Mouse (Mus musculus) kidney, adult 9 months (tissue): Measurements from ENCODE around the gene Sgsm1.
A peak's percentile ranks its signal among the peaks of the same experiment; 100 is the strongest.
"Not testable (repeated sequence)": the region's sequence is repeated elsewhere in the genome, so short reads cannot be mapped to it uniquely, and the experiment has no call there.

ENCODE experiments used
- DNase-seq: peaks from one replicate; pipeline ENCODE4 v3.0.0; 2022

Sgsm1 gene

DNA sequence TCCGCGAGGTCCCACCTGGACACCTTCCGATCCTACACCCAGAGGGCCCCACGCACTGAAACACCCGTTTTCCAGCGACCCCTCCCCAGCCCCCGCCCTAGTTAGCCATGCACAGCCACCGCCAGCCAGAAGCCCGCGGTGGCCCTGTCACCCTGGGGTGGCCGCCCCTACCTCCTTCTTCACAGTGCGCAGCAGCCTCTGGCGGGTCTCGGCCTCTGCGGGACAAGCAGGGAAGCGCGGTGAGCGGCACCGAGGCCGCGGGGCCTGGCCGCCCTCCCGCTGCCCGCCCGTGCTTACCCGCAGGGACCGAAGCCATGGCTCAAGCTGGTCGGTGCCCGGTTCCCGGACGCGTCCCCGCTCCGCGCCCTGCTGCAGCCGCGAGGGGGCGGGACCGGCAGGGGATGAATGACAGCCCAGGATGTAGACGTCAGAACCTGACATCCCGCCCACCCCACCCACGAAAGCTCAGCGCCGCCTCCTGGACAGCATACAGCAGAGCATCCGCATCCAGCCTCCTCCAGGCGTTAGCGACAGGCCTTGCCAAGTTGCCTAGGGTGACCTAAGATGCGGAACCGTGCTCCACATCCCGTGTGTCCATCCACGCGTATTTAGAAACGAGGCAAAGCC, at the start of gene Sgsm1:
Gene Sgsm1, minus strand, starts transcription at position 410 of the 627 bp plus-strand sequence.
- DNase-seq, result peak; percentile 69

GRCm38 (mm10) chr5:113358833-113359232, 48.2 kb upstream of the Sgsm1 start:
- peak; percentile 19 for DNase-seq

- no peak for DNase-seq
Measured at GRCm38 (mm10) chr5:113357656-113358055, 47.1 kb upstream of the Sgsm1 start.

GRCm38 (mm10) chr5:113357186-113357585, 46.6 kb upstream of the Sgsm1 start, which contains the start of gene Aym1:
Gene Aym1, plus strand, starts transcription at chr5:113357294.
- no peak for DNase-seq

- no peak for DNase-seq
Measured at GRCm38 (mm10) chr5:113354311-113354710, 43.7 kb upstream of the Sgsm1 start.

GRCm38 (mm10) chr5:113352636-113353035, 42.0 kb upstream of the Sgsm1 start:
- no peak for DNase-seq

DNA sequence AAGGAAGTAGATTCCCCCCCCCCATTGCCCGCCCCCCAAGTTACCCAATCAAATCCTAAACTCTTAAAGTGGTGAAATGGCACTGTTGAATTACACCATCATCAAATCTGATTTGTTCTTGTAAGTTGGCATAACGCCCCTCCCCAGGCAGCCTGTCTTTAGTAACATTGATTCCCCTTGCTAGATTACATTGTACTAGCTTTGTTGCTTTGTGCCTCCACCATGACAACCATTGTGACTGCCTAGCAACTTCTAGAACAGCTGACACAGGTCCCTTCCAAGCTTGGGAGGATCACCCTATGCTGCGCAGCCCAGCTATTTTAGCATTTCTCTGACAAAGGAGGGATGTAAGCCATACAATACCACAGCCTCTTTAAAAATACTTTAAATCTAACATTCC, 41.2 kb upstream of the Sgsm1 start:
- DNase-seq, result no peak

- no peak for DNase-seq
Measured at GRCm38 (mm10) chr5:113349810-113350209, 39.2 kb upstream of the Sgsm1 start.

DNA sequence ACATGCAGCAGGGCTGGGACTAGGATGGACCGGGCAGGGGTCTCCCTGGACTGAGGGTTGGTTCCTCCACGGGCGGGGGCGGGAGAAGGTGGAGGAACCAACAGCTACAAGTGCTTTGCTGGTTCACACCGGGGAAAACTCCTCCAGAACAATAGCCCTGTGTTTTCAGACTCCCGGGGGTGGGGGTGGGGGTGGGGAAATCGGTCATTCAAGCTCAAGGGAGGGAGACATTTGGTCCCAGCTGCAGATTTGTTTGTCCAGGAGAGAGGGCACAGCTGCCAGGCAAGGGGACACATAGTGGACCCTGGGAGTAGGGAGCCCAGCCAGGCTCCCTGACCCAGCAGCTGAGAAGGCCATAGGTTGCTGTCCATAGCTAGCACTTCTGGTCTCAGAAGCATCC, 38.6 kb upstream of the Sgsm1 start:
- no peak for DNase-seq

DNA sequence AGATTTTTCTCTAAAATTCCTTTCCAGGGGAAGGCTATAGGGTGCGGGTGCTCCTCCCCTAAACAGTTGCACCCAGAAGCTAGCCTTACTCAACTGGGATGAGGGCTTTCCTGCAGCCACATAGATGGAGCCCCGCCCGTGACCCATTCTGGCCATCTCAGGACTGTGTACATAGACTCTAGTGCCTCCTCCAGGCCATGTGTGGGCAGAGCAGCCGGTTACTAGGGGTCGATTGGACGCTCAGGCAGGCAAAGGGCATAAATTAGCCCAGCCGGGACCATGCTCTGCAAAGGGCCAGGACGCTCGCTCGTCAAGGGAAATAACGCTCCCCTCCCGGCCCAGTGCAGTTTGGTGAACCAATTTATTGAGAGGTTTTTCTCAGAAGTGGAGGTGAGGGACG, 38.0 kb upstream of the Sgsm1 start:
- DNase-seq, result peak; percentile 18

DNA sequence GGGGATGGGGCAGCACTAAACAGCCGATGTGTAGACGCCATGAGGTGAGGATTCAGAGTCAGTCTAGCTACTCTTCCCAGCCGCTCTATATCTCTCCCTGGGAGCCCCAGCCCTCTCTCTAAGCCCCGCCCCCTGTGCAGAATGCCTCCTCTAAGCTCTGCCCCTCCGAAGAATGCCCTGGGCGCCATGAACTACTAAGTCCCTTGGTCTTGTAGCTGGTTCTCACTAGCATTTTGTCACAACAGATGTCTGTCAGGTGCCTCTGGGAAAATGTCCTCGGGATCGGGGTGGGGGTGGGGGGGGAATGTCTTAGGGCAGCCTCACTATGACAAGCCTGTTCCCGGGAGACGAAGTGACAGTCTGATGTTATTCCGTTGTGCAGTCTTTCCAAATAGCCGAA, 37.0 kb upstream of the Sgsm1 start:
- no peak for DNase-seq

- DNase-seq, result not testable (repeated sequence)
Measured at GRCm38 (mm10) chr5:113346651-113347050, 36.1 kb upstream of the Sgsm1 start.

- no peak for DNase-seq
Measured at GRCm38 (mm10) chr5:113345781-113346180, 35.2 kb upstream of the Sgsm1 start.

- DNase-seq, result no peak
Measured at GRCm38 (mm10) chr5:113344635-113345386, 34.2 kb upstream of the Sgsm1 start.

DNA sequence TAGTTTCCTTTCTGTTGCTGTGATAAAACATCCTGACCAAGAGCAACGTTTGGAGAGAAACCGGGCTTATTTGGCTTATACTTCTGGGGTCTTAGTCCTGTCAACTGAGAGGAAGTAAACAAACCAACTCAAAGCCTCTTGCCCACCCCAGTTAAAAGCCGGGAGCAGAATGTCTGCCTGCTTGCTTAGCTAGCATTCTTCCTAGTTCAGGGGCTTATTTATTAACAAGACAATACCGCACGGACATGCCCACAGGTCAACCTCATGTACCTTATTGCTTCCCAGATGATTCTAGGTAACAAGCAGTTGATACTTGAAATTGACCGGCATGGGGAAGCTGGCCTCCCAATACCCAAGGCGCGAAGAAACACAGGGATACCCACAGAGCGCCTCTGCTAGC, 25.7 kb upstream of the Sgsm1 start:
- DNase-seq, result peak; percentile 40

GRCm38 (mm10) chr5:113335732-113336131, 25.1 kb upstream of the Sgsm1 start:
- peak; percentile 6 for DNase-seq

GRCm38 (mm10) chr5:113334621-113335530, 24.3 kb upstream of the Sgsm1 start:
- no peak for DNase-seq

- DNase-seq, result no peak
Measured at GRCm38 (mm10) chr5:113332899-113333298, 22.3 kb upstream of the Sgsm1 start.

- peak; percentile 26 for DNase-seq
Measured at GRCm38 (mm10) chr5:113332239-113332638, 21.7 kb upstream of the Sgsm1 start.

DNA sequence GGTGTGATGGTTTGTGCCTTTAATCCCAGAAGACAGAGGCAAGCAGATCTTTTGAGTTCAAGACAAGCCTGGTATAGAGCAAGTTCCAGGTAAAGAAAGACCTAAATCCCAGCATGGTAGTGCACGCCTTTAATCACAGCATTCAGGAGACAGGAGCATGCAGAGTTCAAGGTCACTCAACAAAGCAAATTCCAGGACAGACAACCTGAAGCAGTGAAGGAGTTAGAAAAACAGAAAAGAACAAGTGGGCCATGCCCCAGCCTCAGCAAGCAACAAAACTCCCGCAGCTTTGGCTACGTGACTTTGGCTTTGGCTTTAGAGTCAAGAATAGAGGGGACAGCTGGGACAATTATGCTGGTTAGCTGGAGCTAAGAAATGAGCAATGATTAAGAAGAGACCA, 19.6 kb upstream of the Sgsm1 start:
- no peak for DNase-seq

DNA sequence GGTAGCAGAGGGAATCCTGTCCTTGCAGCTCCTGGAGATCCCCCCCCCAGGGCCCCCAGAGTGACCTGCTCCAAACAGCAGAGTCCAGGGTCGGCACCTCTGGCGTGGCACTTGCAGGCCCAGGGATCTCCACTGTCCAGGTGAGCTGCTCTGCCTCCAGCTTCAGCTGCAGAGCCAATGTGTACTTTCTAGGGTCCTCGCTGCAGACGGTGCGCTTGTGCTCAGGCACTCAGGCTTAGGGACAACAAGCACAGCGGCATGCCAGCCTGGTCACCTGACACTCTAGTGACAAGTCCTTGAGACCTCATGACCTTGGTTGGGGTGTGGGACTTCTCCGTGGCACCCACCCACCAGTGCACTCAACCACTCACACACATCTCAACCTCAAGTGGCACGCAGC, 18.9 kb upstream of the Sgsm1 start:
- no peak for DNase-seq

DNA sequence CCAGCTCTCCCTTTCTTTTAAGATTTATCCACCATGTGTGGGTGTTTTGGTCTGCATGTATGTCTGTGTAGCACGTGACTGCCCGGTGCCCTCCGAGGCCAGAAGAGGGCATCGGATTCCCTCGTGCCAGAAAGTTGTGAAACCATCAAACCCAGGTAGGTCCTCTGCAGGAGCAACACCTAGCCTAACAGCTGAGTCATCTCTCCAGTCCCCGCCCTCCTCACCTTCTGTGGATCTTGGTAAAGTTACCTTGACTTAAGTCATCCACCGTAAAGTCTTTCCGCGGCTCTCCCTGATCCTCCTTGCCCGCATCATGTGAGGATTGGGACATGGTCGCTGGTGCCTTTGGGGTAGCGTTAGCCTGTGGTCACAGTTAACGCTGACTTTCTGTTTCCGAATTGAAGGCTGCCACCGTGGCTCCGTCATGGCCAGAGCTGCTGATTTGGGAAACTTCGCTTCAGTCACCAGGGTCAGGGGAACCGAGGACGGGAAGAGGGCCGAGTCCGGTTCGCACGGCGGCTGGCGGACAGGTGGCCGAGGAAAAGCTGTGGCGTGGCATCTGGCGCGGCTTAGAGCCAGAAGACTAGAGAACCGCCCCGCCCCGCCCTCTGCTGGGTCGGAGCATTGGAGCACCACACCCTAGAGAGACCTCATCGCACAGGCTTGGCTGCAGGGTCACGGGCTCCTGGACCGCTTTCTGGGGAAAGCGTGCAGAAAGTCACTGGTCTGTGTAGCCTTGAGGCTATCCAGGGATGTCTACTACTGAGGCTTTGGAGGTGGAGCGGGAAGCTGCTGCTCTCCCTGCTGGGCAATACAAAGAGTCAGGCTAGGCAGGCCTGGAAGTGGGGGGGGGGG, 13.4 kb upstream of the Sgsm1 start:
- no peak for DNase-seq
